Mouse (Mus musculus): ENCODE results near the gene Smyd4.
"Not testable (repeated sequence)": the region's sequence is repeated elsewhere in the genome, so short reads cannot be mapped to it uniquely, and the experiment has no call there.

Gene Smyd4

DNA sequence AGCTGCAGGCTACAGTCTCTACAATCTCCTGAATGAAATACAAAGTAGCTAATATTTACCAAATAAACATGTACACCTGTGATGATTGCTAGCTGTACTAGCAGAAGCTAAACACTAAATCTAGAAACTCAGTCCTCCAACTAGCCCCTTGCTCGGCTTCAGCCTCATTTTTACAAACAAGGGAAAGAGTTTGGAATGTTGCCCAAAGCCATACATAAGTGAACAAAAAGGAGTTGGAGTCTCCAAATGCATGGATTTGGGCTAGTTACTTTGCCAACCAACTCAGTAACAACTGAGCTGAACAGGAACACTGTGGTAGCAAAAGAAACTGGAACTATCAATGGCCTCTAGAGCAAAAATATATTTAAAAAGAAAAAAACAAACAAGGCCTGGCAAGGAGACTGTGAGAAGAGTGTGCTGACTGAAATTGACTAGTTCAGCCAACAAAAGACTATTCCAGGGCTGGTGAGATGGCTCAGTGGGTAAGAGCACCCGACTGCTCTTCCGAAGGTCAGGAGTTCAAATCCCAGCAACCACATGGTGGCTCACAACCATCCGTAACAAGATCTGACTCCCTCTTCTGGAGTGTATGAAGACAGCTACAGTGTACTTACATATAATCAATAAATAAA is 1.6 kb upstream of the Smyd4 start:
- no peak for DNase-seq (ENCODE audit: low spot score in 2 of 2)

DNA sequence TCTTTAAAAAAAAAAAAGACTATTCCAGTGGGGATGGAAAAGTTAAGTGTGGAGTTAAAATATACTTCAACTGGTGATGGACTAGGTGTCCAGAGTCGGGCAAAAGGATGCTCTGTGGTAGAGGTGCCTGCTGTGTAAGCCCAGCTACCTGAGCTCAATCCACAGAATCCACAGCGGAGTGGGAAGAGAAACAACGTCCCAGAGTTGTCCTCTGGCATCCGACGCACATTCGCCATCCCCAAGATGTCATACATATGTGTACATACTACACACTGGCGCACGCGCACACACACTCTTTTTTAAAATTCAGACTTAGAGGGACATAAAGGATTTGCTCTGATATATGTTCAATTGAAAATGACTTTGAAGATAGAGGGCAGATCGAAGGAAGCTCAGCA is 1.0 kb upstream of the Smyd4 start:
- DNase-seq (ENCODE audit: low spot score in 2 of 2), result no peak

- no peak for DNase-seq (ENCODE audit: low spot score in 2 of 2)
These were observed 637 bp upstream of the Smyd4 start for GRCm38 (mm10) chr11:75347596-75347995.

- DNase-seq (ENCODE audit: low spot score in 2 of 2), result no peak
These were observed 643 bp downstream of the Smyd4 start for GRCm38 (mm10) chr11:75348890-75349261.

DNA sequence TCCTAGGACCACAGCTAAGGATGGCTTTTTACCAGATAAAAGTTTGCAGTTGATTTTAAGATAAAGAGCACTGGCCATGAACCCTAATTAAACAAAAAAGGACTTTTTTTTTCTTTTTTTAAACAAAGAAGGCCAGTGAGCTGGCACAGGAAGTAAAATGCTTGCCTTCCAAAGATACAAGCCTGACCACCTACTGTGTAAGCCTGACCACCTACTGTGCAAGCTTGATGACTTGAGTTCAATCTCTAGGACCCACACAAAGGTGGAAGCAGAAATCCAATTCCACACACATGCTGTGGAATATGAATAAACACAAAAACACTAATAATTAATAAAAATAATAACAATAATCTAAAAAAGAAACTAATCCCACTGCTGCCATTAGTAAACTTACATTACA is 3.0 kb downstream of the Smyd4 start:
- DNase-seq (ENCODE audit: low spot score in 2 of 2), result no peak

GRCm38 (mm10) chr11:75355475-75355874 is 7.2 kb downstream of the Smyd4 start:
- no peak for DNase-seq (ENCODE audit: low spot score in 2 of 2)

DNA sequence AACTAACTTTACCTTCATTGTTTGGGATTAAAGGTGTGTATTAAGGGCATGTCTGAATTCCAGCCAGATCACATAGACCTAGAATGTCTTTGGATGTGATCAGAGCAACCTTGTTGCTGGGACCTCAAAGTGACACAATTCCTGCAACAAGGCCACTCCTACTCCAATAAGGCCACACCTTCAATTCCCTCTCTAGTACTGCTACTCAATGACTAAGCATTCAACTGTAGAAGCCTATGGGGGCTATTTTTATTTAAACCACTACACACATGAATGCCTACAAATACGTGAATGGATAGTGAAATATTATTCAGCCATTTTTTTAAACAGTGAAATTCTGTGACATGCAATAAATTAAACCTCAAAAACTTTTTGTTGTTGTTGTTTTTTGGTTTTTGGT is 28.9 kb downstream of the Smyd4 start:
- no peak for DNase-seq (ENCODE audit: low spot score in 2 of 2)

GRCm38 (mm10) chr11:75378786-75379185 is 30.6 kb downstream of the Smyd4 start:
- DNase-seq (ENCODE audit: low spot score in 2 of 2), result not testable (repeated sequence)

- DNase-seq (ENCODE audit: low spot score in 2 of 2), result not testable (repeated sequence)
These were observed 35.3 kb downstream of the Smyd4 start for GRCm38 (mm10) chr11:75383529-75383928.

DNA sequence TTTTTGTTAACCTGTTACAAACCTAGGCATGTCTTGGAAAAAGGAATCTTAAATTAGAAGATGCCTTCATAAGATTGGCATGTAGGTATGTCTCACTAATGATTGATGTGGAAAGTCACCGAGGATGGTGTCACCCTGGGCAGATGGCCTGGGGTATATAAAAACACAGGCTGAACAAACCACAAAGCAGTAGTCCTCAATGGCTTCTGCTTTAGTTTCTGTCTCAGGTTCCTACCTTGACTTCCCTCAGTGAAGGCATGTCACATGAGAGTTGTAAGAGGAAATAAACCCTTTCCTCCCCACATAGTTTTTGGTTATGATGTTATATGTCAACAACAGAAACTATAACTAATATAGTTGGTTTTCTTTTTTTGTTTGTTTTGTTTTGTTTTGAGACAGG is 47.4 kb downstream of the Smyd4 start:
- no peak for DNase-seq (ENCODE audit: low spot score in 2 of 2)

DNA sequence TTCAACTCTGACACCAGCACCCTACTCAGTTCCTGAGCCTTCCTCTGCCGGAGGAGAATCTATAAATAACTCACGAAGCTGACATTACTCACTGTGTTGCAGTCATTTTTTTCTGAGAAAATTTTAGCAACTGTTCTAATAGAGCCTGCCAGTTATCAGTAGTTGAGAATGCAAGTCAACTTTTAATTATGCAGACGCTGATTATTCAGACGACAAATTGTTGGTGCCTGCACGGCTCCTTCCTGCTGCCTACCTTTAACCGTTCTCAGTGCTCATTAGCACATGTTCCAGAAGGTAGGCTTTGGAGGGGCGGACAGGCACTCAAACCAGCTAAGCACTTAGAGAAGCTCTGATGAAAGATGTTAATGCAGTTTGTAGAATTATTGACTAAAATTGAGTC is 49.2 kb downstream of the Smyd4 start:
- no peak for DNase-seq (ENCODE audit: low spot score in 2 of 2)

DNA sequence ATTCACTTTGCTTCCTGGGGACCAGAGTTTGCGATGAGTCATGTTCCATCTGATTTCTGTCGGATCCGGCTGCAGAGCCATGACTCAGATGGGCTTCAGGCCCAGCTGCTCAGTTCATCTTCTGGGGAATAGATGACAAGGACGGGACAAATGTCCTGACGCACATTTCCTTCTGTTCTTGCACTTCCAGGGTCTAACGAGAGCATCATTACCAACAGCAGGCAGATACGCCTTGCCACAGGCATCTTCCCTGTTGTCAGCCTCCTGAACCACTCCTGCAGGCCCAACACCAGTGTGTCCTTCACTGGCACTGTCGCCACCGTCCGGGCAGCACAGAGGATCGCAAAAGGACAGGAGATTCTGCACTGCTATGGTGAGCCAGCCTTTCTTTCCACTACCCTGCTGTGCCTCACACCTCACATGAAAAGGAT is 51.2 kb downstream of the Smyd4 start:
- peak in 1 of 2 experiments; percentile 46 for DNase-seq (ENCODE audit: low spot score in 2 of 2)

DNA sequence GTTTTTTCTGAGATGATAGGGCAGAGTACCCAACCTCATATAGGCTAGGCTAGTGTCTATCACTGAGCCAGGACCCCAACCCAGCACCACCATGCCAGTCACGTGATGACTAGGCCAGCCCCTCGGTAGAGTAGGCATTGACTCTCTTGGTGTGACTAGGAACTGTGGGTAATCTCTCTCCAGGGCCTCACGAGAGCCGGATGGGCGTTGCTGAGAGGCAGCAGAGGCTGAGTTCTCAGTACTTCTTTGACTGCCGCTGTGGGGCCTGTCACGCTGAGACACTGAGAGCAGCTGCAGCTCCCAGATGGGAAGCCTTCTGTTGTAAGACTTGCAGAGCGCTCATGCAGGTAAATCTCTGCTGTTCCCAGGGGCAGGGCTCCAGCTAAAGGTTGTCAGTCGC is 51.9 kb downstream of the Smyd4 start:
- no peak for DNase-seq (ENCODE audit: low spot score in 2 of 2)

GRCm38 (mm10) chr11:75402271-75402690 is 54.0 kb downstream of the Smyd4 start:
- DNase-seq (ENCODE audit: low spot score in 2 of 2), result peak in 1 of 2 experiments; percentile 65

- no peak for DNase-seq (ENCODE audit: low spot score in 2 of 2)
These were observed 55.2 kb downstream of the Smyd4 start for GRCm38 (mm10) chr11:75403301-75404052.

DNA sequence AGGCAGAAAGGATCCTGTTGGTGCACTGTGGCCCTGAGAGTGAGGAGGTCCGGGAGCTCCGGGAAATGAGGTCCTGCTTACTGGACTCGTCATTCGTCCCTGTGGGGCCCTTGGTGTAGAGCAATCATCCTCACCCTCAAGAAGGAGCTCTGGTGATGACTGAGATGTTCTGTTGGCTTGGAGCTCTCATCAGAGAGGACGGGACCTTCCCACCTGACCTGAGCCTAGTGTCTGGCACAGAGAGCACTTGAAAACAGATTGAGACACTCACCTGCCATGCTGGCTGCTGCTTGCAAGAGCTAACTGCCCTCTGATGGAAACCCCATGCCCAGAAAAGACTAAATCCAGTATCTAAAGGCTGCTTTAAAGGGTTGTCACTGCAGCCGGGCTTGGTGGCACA is 56.6 kb downstream of the Smyd4 start:
- DNase-seq (ENCODE audit: low spot score in 2 of 2), result no peak

DNA sequence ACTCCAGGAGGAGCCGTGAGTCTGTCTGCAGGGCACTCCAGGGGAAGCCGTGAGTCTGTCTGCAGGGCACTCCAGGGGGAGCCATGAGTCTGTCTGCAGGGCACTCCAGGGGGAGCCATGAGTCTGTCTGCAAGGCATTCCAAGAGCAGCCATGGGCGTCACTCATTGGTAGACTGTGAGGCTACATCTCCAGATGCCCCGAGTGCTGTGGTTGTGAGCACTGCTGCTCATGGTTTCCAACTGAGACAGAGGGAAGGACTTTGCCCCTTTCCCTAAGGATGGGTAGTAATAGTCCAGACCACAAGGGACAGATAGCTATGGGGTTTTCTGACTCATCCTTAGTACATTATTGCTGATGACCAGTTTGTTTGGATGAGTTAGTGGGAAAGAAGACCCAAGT is 57.9 kb downstream of the Smyd4 start:
- DNase-seq (ENCODE audit: low spot score in 2 of 2), result no peak

- no peak for DNase-seq (ENCODE audit: low spot score in 2 of 2)
These were observed 58.6 kb downstream of the Smyd4 start for GRCm38 (mm10) chr11:75406865-75407264.

- DNase-seq (ENCODE audit: low spot score in 2 of 2), result no peak
These were observed 61.7 kb downstream of the Smyd4 start for GRCm38 (mm10) chr11:75409679-75410575.

DNA sequence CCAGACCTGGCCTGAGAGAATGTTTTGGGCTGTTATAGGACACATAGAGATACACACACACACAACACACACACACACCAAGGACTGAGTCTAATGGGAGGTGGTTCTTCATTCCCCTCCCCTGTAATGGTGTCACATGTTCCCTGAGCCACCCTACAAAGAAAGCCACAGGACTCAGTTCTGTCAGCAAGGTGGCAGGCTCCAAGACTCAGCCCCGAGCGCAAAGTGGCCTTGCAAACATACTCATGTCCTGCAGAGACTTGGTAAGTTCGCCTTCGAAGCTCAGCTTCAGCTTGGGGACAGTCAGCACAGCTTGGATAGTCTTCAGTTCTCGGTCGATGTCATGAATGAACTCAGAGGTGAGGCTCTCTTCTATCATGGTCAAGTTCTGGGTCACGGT is 62.4 kb downstream of the Smyd4 start:
- no peak for DNase-seq (ENCODE audit: low spot score in 2 of 2)

DNA sequence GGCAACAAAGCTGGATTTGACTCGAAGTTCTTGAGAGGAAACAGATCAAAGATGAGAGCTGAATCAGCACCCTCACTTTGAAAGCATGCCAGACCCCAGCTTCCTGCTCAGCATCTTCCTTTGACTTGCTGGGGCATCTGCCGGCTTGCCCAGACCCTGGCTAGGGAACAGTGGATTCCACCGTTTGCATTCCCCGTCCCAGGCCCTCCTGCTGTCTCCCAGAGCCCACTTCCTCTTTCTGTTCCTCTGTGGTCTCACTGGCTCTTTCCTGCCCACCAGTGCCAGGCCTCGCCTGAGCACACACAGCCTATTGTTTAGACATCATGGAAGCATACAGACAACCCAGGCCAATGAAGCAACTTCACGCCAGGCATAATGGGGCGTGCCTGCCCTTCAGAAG is 66.9 kb downstream of the Smyd4 start:
- DNase-seq (ENCODE audit: low spot score in 2 of 2), result no peak

GRCm38 (mm10) chr11:75415994-75416393 is 67.8 kb downstream of the Smyd4 start:
- DNase-seq (ENCODE audit: low spot score in 2 of 2), result no peak

DNA sequence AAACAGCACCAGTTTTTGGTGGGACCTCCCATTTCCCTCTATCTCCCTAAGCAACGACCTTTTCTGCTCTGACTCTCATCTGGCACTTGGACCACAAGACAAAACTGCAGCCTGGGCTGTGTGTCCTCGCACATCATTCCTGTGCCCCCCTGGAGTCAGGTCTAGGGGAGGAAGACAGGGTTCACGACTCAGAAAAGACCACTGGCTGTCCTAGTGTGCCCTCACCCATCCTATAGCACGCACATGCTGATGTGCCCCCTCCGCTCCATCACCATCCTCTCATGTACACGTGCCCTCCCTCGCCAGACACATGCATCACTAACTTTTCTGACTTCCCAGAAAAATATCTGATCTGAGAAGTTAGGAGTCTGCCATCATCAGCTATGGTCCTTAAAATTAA is 71.8 kb downstream of the Smyd4 start:
- DNase-seq (ENCODE audit: low spot score in 2 of 2), result no peak

Measured in frontal cortex, postnatal 36 days (tissue).